Mouse (Mus musculus) kidney, adult 11 months (tissue): Measurements from ENCODE around the gene Ly6g.
"Not testable (repeated sequence)": the region's sequence is repeated elsewhere in the genome, so short reads cannot be mapped to it uniquely, and the experiment has no call there.

Experiments
- DNase-seq: peaks from one replicate; pipeline ENCODE4 v3.0.0; 2022

Ly6g gene

GRCm38 (mm10) chr15:75154940-75155339 lies at the start of gene Ly6g:
Gene Ly6g (plus strand): TSS chr15:75155240.
- DNase-seq = no peak

GRCm38 (mm10) chr15:75110424-75110823 lies 44.6 kb upstream of the Ly6g start:
- not testable (repeated sequence) for DNase-seq

GRCm38 (mm10) chr15:75111861-75112630 lies 43.0 kb upstream of the Ly6g start, which contains the start of gene Ly6c2:
Gene Ly6c2 (minus strand): TSS chr15:75111970.
- DNase-seq = not testable (repeated sequence)

DNA sequence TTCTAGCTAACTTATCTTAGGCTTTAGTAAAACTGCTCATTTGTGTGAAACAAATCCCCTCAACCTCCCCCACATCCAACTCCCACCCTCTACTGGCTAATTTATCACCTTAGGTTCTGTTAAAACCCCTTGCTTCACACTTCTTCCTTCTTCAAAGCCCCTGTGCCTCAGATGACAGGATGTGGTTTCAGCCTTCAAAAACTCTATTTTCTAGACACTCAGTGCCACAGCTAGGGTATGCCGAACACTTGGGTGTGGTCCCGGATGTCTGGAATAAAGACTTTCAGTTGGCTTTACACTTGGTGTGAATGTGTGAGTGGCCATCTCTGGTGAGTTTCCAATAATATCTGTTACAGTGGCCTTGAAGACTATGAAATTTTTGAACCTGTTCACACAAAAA lies 38.5 kb upstream of the Ly6g start:
- no peak for DNase-seq

DNA sequence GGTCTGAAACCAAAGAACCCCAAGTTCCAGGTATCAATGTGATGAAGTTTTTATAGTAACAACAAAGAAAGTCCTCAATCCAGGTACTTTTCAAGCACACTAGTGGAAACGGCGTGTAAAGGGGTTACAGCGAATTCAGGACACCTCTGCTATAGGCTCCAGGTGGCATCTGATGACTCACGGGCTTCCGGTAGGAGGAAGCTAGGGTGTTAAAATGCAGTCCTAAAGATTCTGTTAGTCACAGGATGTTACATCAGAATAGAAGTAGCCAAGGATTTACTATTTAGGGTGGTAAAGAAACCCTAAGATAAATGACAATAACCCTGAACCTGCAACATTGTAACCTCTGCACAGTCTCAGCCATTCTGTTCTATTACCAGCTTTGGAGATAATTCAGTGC lies 37.6 kb upstream of the Ly6g start:
- DNase-seq = not testable (repeated sequence)

DNA sequence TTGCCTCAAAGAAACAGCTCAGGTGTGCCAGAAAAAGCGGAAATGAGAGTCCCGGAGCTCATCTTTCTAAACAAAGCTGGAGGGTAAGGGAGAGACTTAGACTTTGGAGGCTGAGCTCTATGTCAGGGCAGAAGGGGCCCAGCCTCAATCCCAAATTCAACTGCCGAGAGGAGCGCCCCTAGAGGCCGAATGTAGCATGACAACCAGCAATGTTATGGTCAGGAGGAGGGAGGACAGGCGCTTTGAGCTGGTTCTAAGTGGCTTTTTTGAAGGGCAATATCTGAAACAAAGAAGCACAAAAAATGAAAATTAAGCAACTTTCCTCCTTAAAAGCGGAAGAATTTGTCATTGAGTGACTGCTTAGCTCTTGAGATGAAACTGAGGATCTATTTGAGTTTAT lies 36.3 kb upstream of the Ly6g start:
- not testable (repeated sequence) for DNase-seq

GRCm38 (mm10) chr15:75120066-75120465 lies 35.0 kb upstream of the Ly6g start:
- DNase-seq = no peak

GRCm38 (mm10) chr15:75132346-75132745 lies 22.7 kb upstream of the Ly6g start:
- peak; percentile 23 for DNase-seq

- DNase-seq = not testable (repeated sequence)
Observed at GRCm38 (mm10) chr15:75135090-75135783, 19.8 kb upstream of the Ly6g start.

GRCm38 (mm10) chr15:75137739-75138138 lies 17.3 kb upstream of the Ly6g start:
- DNase-seq = not testable (repeated sequence)

DNA sequence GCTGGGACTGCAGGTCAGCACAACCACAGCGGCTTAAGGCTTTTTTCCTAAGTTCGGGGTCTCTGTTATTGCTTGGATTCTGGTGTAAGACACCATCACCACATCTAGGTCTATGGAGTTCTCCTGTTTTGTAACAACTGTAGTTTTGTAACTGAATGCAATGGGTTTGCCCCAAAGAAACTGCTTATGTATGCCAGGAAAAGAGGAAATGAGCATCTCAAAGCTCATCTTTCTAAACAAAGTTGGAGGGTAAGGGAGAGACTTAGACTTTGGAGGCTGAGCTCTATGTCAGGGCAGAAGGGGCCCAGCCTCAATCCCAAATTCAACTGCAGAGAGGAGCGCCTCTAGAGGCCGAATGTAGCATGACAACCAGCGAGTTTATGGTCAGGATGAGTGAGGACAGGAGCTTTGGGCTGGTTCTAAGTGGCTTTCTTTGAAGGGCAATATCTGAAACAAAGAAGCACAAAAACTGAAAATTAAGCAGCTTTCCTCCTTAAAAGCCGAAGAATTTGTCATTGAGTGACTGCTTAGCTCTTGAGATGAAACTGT lies 13.2 kb upstream of the Ly6g start:
- not testable (repeated sequence) for DNase-seq

DNA sequence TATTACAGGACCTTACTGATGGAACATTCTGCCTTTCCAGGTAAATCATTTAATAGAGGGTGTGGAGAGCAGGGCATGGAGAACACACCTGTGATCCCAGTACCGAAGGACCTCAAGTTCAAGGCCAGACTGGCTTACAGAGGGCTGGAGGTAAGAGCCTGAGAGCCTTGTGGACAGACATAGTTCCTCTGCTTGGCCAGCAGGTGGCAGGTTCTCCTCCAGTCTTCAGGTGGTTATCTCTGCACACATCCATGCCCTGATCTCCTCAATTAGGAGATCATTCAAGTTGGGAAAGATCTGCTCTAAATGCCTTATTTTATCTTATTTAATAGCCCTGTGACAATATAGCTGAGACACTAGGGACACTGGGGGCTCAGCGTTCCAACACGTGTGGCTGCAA lies 11.3 kb upstream of the Ly6g start:
- DNase-seq = no peak

- DNase-seq = no peak
Observed at GRCm38 (mm10) chr15:75153087-75153486, 2.0 kb upstream of the Ly6g start.

GRCm38 (mm10) chr15:75157646-75158045 lies 2.6 kb downstream of the Ly6g start:
- no peak for DNase-seq

- no peak for DNase-seq
Observed at GRCm38 (mm10) chr15:75175506-75175905, 20.5 kb downstream of the Ly6g start.

- no peak for DNase-seq
Observed at GRCm38 (mm10) chr15:75186291-75186690, 31.3 kb downstream of the Ly6g start.

- DNase-seq = peak; percentile 5
Observed at GRCm38 (mm10) chr15:75189116-75189515, 34.1 kb downstream of the Ly6g start.

GRCm38 (mm10) chr15:75190560-75190959 lies 35.5 kb downstream of the Ly6g start:
- not testable (repeated sequence) for DNase-seq
